Mouse (Mus musculus) megakaryocyte, embryonic 14.5 days (primary cell): ENCODE measurements around the gene Mgat5b.

Experiments
- FLI1 ChIP-seq: IDR thresholded peaks from 2 replicates; pipeline ENCODE4 v1.6.1; 2012; ENCODE audit warnings: low read length, inconsistent platforms, mixed read lengths
- GATA1 ChIP-seq: IDR thresholded peaks from 3 replicates; pipeline ENCODE4 v1.6.1; 2012; ENCODE audit warnings: mixed read lengths, low read length, inconsistent platforms, borderline replicate concordance

- TF ChIP-seq GATA1 (no peak), FLI1 (no peak)
These were observed 61.6 kb downstream of the Mgat5b start for GRCm38 (mm10) chr11:116980313-116980712.
